Mouse (Mus musculus) urinary bladder, adult 2 months (tissue): Measurements from ENCODE around the gene Plet1. TPM values are rescaled to one million over a fixed set of nuclear protein-coding genes. Genes with fewer than 3 reads are reported as not detected.

Experiments
- DNase-seq: peaks from one replicate; pipeline ENCODE4 v3.0.0; 2022; ENCODE audit warnings: low spot score
- polyA plus RNA-seq: library from polyadenylated mRNA; depleted of rRNA; stranded (reverse); fragments of >200 nt; gene quantifications from 2 replicates; pipeline ENCODE4 v1.2.3, GENCODE M21; 2012; rRNA removed

The Plet1 gene
- polyA plus RNA-seq, 1 experiment, result 162 TPM

DNA sequence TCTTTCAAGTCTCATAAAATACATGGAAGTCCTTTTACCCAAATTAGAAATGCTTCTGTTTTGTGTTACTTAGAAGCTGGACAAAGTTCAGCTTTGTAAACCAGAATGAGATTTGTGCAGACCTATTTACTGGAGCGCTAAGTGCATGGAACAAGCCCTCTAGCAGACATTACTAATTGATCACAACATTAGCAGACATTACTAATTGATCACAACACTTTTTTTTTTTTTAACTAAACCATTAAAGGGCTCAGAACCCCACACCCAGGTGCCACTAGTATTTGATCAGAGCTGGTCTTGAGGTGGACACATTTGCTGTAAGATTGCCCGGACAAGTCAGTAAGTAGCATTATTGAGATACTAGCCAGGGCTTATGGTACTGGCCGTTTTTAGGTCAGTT is 39.5 kb downstream of the Plet1 start:
- no peak for DNase-seq

DNA sequence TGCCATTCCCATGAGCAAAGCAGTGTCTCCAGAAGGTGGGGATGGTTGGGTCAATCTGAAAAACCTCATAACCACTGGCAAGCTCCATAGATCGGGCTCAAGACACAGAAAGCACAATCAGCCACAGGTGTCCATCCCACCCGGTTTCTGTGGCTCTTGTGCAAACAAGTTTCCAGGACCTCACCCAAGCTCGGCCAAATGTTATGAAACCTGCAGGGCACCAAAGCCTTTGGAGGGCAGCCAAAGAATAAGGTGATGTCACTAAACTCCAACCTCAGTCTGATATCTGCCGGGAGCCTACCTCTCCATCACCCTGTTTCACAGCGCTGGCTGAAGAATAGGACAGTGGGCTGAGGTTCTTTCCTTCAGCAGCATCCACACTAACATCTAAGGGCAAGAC is 41.6 kb downstream of the Plet1 start:
- no peak for DNase-seq

DNA sequence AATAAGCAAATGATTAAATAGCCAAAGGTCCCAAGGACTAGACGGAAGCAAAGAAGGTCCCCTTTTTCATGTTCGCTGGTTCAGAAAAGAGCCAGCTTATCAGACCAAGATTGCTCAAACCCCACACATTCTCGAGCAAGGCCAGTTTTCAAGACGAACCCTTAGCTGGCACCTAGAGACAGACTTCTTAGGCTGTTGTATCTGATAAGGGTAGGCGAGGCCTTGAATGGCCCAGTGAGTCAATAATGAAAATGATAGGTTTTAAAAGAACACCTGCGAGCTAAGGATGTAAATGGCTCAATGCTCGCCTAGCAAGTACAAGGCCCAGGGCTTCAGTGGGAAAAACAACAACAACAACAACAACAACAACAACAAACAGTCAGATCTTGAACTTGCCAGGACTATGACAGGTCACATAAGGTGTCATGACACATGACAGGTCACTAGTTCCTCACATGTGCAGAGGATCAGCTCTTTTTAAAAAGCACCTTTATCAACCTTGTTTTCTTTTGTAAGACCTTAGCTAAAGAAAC is 42.3 kb downstream of the Plet1 start:
- DNase-seq, result no peak

DNA sequence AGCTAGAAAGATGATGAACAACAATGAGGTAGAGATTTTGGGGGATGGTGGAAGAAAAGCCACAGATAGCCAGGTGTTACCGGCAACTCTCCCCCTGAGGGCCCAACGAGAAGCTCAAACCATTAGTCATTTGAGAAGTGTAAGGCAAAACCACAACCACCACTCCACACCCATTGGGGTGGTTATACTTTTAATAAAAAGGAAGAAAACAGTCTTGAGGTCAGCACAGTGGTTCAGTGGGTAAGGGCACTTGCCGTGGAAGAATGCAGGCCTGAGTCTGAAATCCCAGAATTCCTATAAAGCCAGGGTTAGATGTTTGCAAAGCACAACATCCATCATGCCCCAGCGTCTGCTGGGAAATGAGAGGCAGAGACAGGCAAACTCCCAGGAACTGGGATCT is 43.0 kb downstream of the Plet1 start:
- no peak for DNase-seq

DNA sequence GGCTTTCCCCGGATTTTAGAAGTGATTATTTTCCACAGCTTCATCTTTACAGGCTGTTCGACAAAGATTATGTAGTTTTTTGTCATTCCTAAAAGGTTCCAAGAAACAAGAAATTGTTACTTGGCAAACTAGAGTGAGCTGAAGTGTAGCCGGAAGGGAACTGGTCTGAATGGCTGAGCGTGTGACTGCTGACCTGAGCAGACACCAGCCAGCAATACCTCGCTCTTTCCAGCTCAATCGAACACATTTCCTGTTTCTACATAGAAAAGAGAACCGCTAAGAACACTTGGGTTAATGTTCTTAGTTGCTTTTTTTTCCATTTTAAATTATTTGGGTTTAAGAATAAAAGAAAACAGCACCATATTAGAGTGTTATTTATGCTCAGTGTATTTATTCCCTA is 45.8 kb downstream of the Plet1 start:
- DNase-seq, result no peak

DNA sequence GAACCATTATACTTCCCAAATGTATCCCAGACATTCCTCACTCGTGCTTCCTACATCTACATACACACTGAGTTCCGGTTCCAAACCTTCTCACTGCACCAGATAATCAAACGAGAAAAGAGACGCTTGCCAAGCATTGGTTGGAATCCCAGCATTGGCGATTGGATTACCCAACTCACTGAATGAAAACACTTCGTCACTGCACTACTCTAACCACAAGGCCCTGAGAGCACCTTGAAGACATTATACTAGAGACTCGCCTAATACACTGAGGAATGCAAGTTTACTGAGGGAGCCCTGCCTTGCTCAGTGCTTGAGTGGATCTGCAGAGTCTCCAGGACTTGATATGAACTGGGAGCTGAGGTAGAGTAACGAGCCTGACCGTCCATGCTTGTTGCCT is 48.1 kb downstream of the Plet1 start:
- DNase-seq, result no peak

DNA sequence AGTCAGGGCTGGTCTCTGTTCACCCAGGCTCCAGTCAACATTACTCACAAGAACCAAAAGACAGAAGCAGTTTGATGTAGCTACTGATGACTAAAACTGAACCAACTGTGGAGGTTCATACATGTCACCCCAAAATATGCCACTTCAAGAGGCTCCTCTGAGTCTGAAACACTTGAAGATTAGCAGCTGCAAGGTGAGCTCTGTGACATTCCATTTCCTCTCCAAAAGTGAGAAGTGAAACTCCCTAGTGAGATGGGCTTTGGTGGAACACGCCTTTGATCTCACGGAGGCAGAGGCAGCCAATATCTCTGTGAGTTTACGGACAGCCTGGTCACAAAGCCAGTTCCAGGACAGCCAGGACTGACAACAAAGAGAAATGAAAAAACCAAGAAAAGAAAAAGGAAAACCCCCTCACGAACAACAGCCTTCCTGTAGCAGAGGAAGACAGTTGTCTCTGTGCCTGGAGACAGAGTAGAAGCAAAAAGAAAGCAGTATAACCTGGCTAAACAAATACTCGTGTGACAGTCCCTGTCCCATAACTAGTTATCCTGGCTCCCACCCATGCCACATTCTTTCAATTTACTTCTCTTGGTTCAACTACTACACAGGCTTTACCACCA is 53.6 kb downstream of the Plet1 start:
- no peak for DNase-seq

DNA sequence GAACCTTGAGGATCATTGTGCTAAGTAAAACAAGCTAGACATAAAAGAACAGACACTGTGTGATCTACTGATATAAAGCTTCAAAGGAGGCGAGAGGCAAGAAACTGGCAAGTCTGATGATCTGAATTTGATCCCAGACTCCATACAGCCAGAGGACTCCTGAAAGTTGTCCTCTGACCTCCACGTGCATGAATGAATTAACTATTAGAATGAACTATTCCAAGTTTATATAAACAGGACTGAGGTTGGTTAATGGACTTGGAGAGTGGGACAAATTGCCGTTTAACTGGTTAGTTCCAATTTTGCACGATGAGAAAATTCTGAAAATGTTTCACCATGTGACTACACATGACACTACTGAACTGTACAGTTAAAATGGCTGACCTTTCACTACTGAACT is 54.6 kb downstream of the Plet1 start:
- DNase-seq, result no peak

GRCm38 (mm10) chr9:50552206-50552605 is 57.9 kb downstream of the Plet1 start:
- DNase-seq, result no peak

DNA sequence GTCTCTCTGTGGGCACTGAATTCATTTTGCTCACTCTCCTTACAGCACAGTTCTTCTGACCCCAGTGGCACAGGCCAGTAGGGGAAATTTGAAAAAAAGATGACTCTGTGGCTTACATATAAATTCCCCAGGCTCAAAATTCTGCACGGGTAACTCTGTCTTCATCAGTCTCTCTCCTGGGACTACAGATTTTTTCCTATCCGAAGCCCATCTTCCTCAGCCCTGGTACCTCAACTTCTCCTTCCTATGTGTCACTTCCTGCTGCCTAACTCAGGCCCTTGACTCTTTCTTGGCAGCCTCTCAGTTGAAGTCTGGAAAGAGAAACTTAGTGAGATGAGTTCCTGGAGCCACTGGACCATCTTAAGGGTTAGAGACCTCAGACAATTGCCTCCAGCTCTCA is 59.2 kb downstream of the Plet1 start:
- DNase-seq, result no peak

DNA sequence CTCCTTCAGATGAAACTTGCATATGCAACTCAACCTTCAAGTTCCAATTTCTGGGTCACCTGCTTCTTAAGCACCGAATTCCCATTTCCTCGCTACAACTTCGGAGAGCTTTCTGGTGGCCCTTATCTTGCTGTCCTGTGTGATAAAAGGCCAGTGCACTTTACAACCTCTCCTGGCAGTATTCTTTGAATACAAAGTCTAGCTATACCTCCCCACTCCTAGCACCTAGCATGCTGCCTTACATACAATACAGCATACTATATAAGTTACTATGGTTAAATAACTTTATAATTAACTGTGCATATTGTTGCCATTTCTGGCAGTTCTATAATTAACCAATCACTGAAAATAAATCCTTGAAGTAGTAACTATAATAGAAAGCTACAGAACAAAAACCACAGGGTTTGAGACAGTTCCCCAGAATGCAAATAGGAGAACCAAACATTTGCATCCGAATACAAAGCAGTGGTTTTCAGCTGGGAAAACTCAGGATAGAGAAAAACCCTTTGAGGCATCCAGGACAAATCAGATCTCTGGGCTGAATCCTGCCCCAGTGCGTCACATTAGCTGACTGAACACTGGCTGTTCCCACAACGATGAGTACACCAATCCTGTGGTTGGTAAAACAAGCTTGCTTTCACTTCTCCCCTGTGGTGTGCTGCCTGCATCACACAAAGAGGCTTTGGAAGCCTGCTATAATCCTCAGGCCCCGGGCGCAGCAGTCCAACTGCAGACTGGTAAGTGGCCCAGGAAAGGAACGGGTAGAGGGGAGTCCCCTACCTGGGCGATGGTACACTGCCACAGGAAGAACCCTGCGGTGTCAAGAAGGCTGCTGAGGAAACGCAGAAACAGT is 60.1 kb downstream of the Plet1 start, which contains the start of gene Il18:
Il18 (plus strand) TSS at position 587 of the 853 bp plus-strand sequence.
- DNase-seq, result no peak

- DNase-seq, result no peak
These were observed 60.7 kb downstream of the Plet1 start, which contains the start of gene Bco2 for GRCm38 (mm10) chr9:50555094-50555446. TSS of gene Bco2 (minus strand) at chr9:50555181.

Other genes with a start within 250 kb of the Plet1 start
- 323 and 341 TPM in 2 replicates for gene Rpl10-ps3, start 149.6 kb upstream of the Plet1 start, polyA plus RNA-seq
- 101 and 137 TPM in 2 replicates for gene Pts, start 34.2 kb downstream of the Plet1 start, polyA plus RNA-seq
- gene Il18, start 60.3 kb downstream of the Plet1 start, polyA plus RNA-seq, result 5.7 and 8.2 TPM in 2 replicates
- 0.77 and 0.80 TPM in 2 replicates for gene Bco2, start 60.7 kb downstream of the Plet1 start, polyA plus RNA-seq
- gene Tex12, start 66.8 kb downstream of the Plet1 start, polyA plus RNA-seq, result not detected in 2 replicates
- gene Sdhd, start 109.3 kb downstream of the Plet1 start, polyA plus RNA-seq, result 154 and 189 TPM in 2 replicates
- gene Timm8b, start 109.4 kb downstream of the Plet1 start, polyA plus RNA-seq, result 181 and 191 TPM in 2 replicates
- 2.1 and 2.5 TPM in 2 replicates for gene Pih1d2, start 122.8 kb downstream of the Plet1 start, polyA plus RNA-seq
- gene Nkapd1, start 122.9 kb downstream of the Plet1 start, polyA plus RNA-seq, result 13.2 and 13.9 TPM in 2 replicates
- 42.8 and 43.1 TPM in 2 replicates for gene Dlat, start 165.3 kb downstream of the Plet1 start, polyA plus RNA-seq
- 9.1 and 11.4 TPM in 2 replicates for gene Dixdc1, start 245.0 kb downstream of the Plet1 start, polyA plus RNA-seq